ENCODE assay signal across 8 mouse cellular contexts in the genomic region with DNA sequence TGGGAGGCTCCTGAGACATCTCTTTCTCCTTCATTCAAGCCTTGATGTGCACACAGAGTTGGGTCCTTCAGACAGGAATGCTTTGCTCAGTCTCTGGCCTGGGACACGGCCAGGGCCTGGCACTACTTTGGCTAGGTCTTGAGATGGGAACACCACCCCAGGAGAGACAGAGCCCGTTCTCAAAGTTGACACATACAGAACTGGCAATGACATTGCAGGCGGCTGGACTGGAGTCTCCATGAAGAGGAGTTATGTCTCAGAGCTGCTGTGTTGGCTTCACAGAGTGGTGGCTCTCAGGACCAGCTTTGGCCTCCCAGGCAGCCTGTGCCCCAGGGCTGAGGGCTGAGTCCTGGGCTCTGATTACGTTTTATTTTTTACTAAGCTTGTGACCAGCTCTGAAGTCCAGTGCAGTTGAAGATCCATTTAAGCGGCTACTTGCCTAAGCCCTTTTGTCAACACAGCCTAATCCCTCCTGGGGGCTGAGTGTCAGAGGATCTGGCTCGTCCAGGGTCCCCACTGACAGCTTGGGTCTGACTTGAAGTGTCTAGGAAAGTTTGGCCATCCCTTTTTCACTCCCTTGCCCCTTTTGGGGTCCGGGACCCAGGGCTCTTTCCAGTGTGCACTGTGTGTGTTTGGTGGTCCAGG. TPM values are rescaled to one million over a fixed set of nuclear protein-coding genes. Genes with fewer than 3 reads are reported as not detected.
DNase-seq lines count a peak whose midpoint lies in the region; ATAC-seq lines count a peak whose summit lies in the region.

No protein-coding gene starts in this region.

- WGBS in forebrain, embryonic 16.5 days: 29% methylated on average over 7 of the region's 7 CpGs
- 16% methylated on average over 7 of the region's 7 CpGs for WGBS in midbrain, embryonic 10.5 days

- no peak overlapping the region for H3K27ac ChIP-seq in forebrain, embryonic 16.5 days (ENCODE audit: low read length)
- H3K27ac ChIP-seq in midbrain, embryonic 10.5 days (replicated peaks): peak overlapping the region; percentile 97

- no peak for ATAC-seq in forebrain, embryonic 16.5 days

- H3K9ac ChIP-seq in forebrain, embryonic 16.5 days (replicated peaks; ENCODE audit: low read depth, low read length): no peak overlapping the region

- no peaks in the 10 kb centered on the region for H3K9me3 ChIP-seq in forebrain, embryonic 16.5 days (ENCODE audit: control insufficient read depth, low read length)
- no peaks in the 10 kb centered on the region for H3K9me3 ChIP-seq in midbrain, embryonic 10.5 days (replicated peaks)

- no peaks in the 10 kb centered on the region for H3K36me3 ChIP-seq in forebrain, embryonic 16.5 days (ENCODE audit: control insufficient read depth, insufficient read depth)
- no peaks in the 10 kb centered on the region for H3K36me3 ChIP-seq in midbrain, embryonic 10.5 days

- peaks cover 39% of the 10 kb centered on the region for H3K4me1 ChIP-seq in forebrain, embryonic 16.5 days (replicated peaks; ENCODE audit: control insufficient read depth, insufficient read depth, low read length)
- peaks cover 79% of the 10 kb centered on the region for H3K4me1 ChIP-seq in midbrain, embryonic 10.5 days

- no peaks in the 10 kb centered on the region for H3K27me3 ChIP-seq in forebrain, embryonic 16.5 days (replicated peaks; ENCODE audit: control insufficient read depth, insufficient read depth, low read length)
- peaks cover 66% of the 10 kb centered on the region for H3K27me3 ChIP-seq in midbrain, embryonic 10.5 days (ENCODE audit: low read depth, poor library complexity, severe bottlenecking)

- peak; percentile 65 for DNase-seq in adrenal gland, postnatal 14 days
- no peak for DNase-seq in adrenal gland, adult 18-20 months (ENCODE audit: low spot score in 2 of 2)
- DNase-seq in kidney, adult 18-20 months: peak; percentile 55
- DNase-seq in midbrain, embryonic 10.5 days (ENCODE audit: low spot score): peak; percentile 56
- DNase-seq in thymus, postnatal 10 days (ENCODE audit: low spot score in 2 of 2): no peak
- no peak for DNase-seq in left cerebral cortex, postnatal 14 days (ENCODE audit: low spot score in 2 of 2)
- DNase-seq in left cerebral cortex, postnatal 36 days (ENCODE audit: low spot score in 2 of 2): no peak

- H3K4me3 ChIP-seq in forebrain, embryonic 16.5 days (replicated peaks; ENCODE audit: low read length): no peak overlapping the region; the same call in 1 of the 2 replicates
- peak overlapping the region; percentile 94 for H3K4me3 ChIP-seq in midbrain, embryonic 10.5 days

- H3K4me2 ChIP-seq in forebrain, embryonic 16.5 days (ENCODE audit: low read length): peak overlapping the region; percentile 91

- intact Hi-C loops in left cerebral cortex, postnatal 14 days (cut with DNase I): loop anchor here (5.0 kb wide), 2 partner anchors 77 to 83 kb away; no protein-coding TSS in a partner anchor
- intact Hi-C loops in left cerebral cortex, postnatal 36 days (cut with DNase I): loop anchor here (5.0 kb wide), 2 partner anchors 53 to 78 kb away; no protein-coding TSS in a partner anchor

RNA-seq across cellular contexts. Expression of a gene that starts 2.7 kb away (rescaled TPM):
- 46.5 and 62.1 TPM in 2 replicates for total RNA-seq in adrenal gland, postnatal 14 days (2021)
- 10 to 100 TPM; 52.1 to 52.6 TPM for total RNA-seq in adrenal gland, adult 18-20 months (2021)
- polyA plus RNA-seq in forebrain, embryonic 16.5 days (2015; fragmentation: Nextera tagmentation; extraction: Ambion mirVana): 2.4 and 3.4 TPM in 2 replicates
- polyA plus RNA-seq in midbrain, embryonic 10.5 days (2016; fragmentation: Nextera tagmentation; extraction: Ambion mirVana): 7.5 and 7.6 TPM in 2 replicates
- total RNA-seq in left cerebral cortex, postnatal 14 days (2021): 10 to 100 TPM; 15.6 to 16.2 TPM
- 10 to 100 TPM; 19.7 to 25.6 TPM for total RNA-seq in left cerebral cortex, postnatal 36 days (2021)

Comparison
In these comparisons a context has a peak if more than half of its experiments do, and no peak if none do; other contexts are left out.
1. DNase-seq: peak in adrenal gland, postnatal 14 days (single experiment), kidney, adult 18-20 months (single experiment) and midbrain, embryonic 10.5 days (single experiment); none in adrenal gland, adult 18-20 months (0 of 2), thymus, postnatal 10 days (0 of 2), left cerebral cortex, postnatal 14 days (0 of 2) and left cerebral cortex, postnatal 36 days (0 of 2).